Mouse (Mus musculus) limb, embryonic 14.5 days (tissue): ENCODE measurements around the gene Gm17545. TPM values are rescaled to one million over a fixed set of nuclear protein-coding genes. Genes with fewer than 3 reads are reported as not detected.

ENCODE experiments used
- ATAC-seq: fragments of 200-750 bp; cut with Nextera tagmentation; 2 replicates; pipeline ENCODE4 v1.8.0; 2017; ENCODE audit warnings: low read depth, moderate number of reproducible peaks, moderate TSS enrichment; ENCODE audit not compliant: low FRiP score
- DNase-seq: peaks from one replicate; pipeline ENCODE4 v3.0.0-alpha.2; 2015; ENCODE audit warnings: low spot score
- H3K27ac ChIP-seq: fragments of 300-500 bp; sonication (generic); replicated peaks from 2 replicates; pipeline ENCODE4 v1.5.1; 2014; ENCODE audit warnings: low read depth, mild to moderate bottlenecking, low read length, moderate library complexity, mixed read lengths
- H3K27me3 ChIP-seq: fragments of 300-500 bp; sonication (generic); 2 replicates; pipeline ENCODE4 v1.6.1; 2014; ENCODE audit warnings: low read length, mixed read lengths; ENCODE audit not compliant: control insufficient read depth, insufficient read depth
- H3K36me3 ChIP-seq: fragments of 300-500 bp; sonication (generic); 2 replicates; pipeline ENCODE4 v1.6.1; 2014; ENCODE audit warnings: mild to moderate bottlenecking, low read length, moderate library complexity, mixed read lengths; ENCODE audit not compliant: control insufficient read depth, insufficient read depth
- H3K4me1 ChIP-seq: fragments of 300-500 bp; sonication (generic); 2 replicates; pipeline ENCODE4 v1.6.1; 2014; ENCODE audit warnings: antibody characterized with exemption, low read length, mixed read lengths; ENCODE audit not compliant: control insufficient read depth, insufficient read depth
- H3K4me2 ChIP-seq: fragments of 300-500 bp; sonication (generic); replicated peaks from 2 replicates; pipeline ENCODE4 v1.6.1; 2014; ENCODE audit warnings: low read depth, mild to moderate bottlenecking, low read length, moderate library complexity; ENCODE audit not compliant: severe bottlenecking
- H3K4me3 ChIP-seq: fragments of 300-500 bp; sonication (generic); replicated peaks from 2 replicates; pipeline ENCODE4 v1.5.1; 2014; ENCODE audit warnings: low read length
- H3K9ac ChIP-seq: fragments of 300-500 bp; sonication (generic); 2 replicates; pipeline ENCODE4 v1.6.1; 2014; ENCODE audit warnings: mild to moderate bottlenecking, low read depth, low read length, moderate library complexity; ENCODE audit not compliant: severe bottlenecking
- H3K9me3 ChIP-seq: fragments of 300-500 bp; sonication (generic); 2 replicates; pipeline ENCODE4 v1.6.1; 2016; ENCODE audit warnings: low read length; ENCODE audit not compliant: control insufficient read depth
- POLR2A ChIP-seq: fragments of 200-500 bp; IDR thresholded peaks from 2 replicates; pipeline ENCODE4 v1.8.0; 2012; ENCODE audit warnings: inconsistent platforms, mild to moderate bottlenecking, moderate library complexity, borderline replicate concordance; ENCODE audit not compliant: insufficient read depth, insufficient read length; ENCODE audit errors: extremely low read depth
- WGBS: fragments of 180-500 bp; shearing (Covaris S2); extraction: QIAGEN DNeasy Blood & Tissue Kit; methylation state at CpG from one replicate; pipeline ENCODE4 v1.1.7; 2014; 5-methylcytosine and 5-hydroxymethylcytosine counted together
- polyA plus RNA-seq, 2 experiments: library from polyadenylated mRNA; depleted of rRNA in 1 of 2; stranded (reverse) in 1 of 2; unstranded in 1 of 2; fragments of >200 nt; fragmentation: Nextera tagmentation in 1 of 2; extraction: Ambion mirVana in 1 of 2; gene quantifications; 2 replicates each; pipeline versions ENCODE4 v1.2.1 to v1.2.3; 2012 to 2014

Gm17545 gene
- polyA plus RNA-seq, 2 experiments: not detected

DNA sequence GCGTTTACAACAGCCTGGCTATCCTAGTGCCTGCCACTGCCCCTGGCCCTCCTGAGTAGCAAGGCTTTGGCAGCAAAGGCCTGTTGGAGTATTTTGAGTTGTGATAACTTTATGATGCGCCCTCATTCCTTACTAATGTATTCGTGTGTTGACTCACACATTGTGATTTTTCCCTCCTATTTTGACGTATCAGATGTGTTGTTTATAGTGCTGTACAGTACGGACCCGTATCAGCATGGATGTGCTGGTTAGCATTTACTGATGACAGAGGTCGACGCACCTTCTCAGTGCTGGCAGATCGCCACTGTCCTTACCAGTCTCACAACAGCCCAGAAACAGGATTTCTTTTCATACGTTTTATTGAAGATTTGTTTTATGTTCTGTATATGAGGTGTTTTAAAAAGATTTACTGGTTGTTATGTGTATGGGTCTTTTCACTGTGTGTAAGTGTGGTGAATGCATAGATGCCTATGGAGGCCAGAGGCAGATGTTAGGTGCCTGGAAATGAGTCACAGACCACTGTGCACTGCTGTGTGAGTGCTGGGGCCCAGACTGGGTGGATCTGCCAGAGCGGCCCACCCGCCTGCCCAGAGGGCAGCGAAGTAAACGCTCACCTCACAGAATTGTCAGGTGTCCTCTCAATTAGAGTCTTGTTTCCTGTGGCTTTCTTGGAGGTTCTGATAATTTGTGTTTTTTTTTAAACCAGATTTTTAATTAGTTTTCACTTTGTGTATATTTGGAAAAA lies 25.3 kb upstream of the Gm17545 start:
- Histone ChIP-seq H3K27ac (no peak overlapping the region), H3K4me3 (no peak overlapping the region), H3K27me3 (no peaks in the 10 kb centered on the region), H3K9me3 (no peaks in the 10 kb centered on the region), H3K4me2 (no peak overlapping the region), H3K4me1 (peaks cover 17% of the 10 kb centered on the region), H3K36me3 (no peaks in the 10 kb centered on the region; the same call in 1 of the 2 replicates), H3K9ac (no peak overlapping the region)
- TF ChIP-seq POLR2A: no peak
- 42% methylated on average over 14 of the region's 14 CpGs for WGBS
- ATAC-seq (no peak), DNase-seq (peak; percentile 25)

DNA sequence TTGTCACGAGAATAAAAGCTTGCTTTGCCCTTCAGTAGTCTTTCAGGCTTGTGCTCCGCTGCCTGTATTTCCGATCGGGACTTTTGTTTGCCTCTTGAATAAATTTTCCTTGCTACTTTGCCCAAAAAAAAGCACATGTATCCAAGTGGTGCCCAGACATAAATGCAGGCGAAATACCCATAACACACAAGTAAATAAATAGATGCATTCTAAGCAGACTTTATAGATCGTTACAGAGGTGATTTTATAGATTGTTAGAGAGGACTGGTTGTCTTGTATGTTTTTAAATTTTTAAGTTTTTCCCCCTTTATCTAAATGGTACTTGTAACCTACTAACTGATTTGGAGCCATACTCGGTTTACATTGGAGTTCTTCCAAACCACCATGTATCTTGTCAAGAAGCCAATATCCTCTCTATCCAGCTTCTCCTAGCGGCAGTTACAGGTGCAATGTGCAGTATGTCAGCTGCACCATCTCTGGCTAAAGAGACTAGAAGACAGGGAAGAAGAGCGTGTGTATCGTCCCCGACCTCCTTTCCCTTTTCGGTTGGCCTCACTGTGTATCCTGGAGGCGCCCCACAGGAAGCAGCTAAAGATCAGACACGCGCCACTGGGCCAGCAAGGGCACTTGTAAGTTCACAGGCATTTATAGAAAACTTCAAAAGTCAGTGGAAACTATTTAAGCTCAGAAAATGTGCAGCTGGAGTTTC lies 24.4 kb upstream of the Gm17545 start:
- Histone ChIP-seq H3K4me2 (peak overlapping the region; percentile 16; the same call in 1 of the 2 replicates), H3K4me3 (no peak overlapping the region), H3K36me3 (no peaks in the 10 kb centered on the region; the same call in 1 of the 2 replicates), H3K27me3 (no peaks in the 10 kb centered on the region), H3K9me3 (no peaks in the 10 kb centered on the region), H3K27ac (no peak overlapping the region), H3K9ac (no peak overlapping the region), H3K4me1 (peaks cover 17% of the 10 kb centered on the region)
- TF ChIP-seq POLR2A: no peak
- 33% methylated on average over 15 of the region's 15 CpGs for WGBS
- ATAC-seq (no peak), DNase-seq (peak; percentile 48)

- H3K36me3 ChIP-seq: no peaks in the 10 kb centered on the region
- ATAC-seq (no peak), DNase-seq (no peak)
- WGBS: 21% methylated on average over 5 of the region's 5 CpGs
- peak overlapping the region; percentile 16; the same call in 1 of the 2 replicates for H3K4me2 ChIP-seq
- no peak overlapping the region for H3K9ac ChIP-seq
- no peak overlapping the region for H3K4me3 ChIP-seq
- TF ChIP-seq POLR2A: no peak
- no peaks in the 10 kb centered on the region for H3K27me3 ChIP-seq
- no peaks in the 10 kb centered on the region for H3K9me3 ChIP-seq
- H3K4me1 ChIP-seq: peaks cover 17% of the 10 kb centered on the region
- H3K27ac ChIP-seq: no peak overlapping the region
These were observed 23.7 kb upstream of the Gm17545 start for GRCm38 (mm10) chr9:22430315-22430840.

- no peaks in the 10 kb centered on the region for H3K27me3 ChIP-seq
- ATAC-seq (no peak), DNase-seq (no peak)
- H3K4me1 ChIP-seq: peaks cover 16% of the 10 kb centered on the region
- TF ChIP-seq POLR2A: no peak
- no peak overlapping the region for H3K27ac ChIP-seq
- no peak overlapping the region for H3K9ac ChIP-seq
- H3K4me3 ChIP-seq: no peak overlapping the region
- H3K4me2 ChIP-seq: no peak overlapping the region
- H3K36me3 ChIP-seq: no peaks in the 10 kb centered on the region
- 72% methylated on average over 2 of the region's 2 CpGs for WGBS
- H3K9me3 ChIP-seq: no peaks in the 10 kb centered on the region
These were observed 20.9 kb upstream of the Gm17545 start for GRCm38 (mm10) chr9:22433221-22433620.

DNA sequence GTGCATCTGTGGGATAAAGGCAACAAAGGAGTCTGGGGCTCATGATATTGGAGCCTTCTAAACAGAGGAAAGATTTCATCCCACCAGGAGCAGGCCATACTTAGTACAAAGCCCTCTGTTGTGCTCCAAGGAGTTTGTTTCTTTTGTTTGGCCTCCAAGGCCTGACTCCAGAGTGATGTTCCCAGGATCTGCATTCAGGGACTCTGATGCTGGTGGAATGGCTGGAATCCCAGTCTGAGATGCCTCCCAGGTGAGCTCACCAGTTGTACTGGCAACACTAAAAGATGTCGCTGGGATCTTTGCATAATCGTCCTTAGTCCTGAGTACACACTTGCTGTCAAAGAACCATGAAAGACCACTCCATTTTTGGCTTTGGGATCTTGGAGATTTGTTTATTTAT lies 20.0 kb upstream of the Gm17545 start:
- DNase-seq: no peak
- WGBS: 98% methylated on average over 2 of the region's 2 CpGs
- no peak for TF ChIP-seq POLR2A
- H3K36me3 ChIP-seq: no peaks in the 10 kb centered on the region
- ATAC-seq: no peak
- no peaks in the 10 kb centered on the region for H3K9me3 ChIP-seq
- peaks cover 8% of the 10 kb centered on the region for H3K4me1 ChIP-seq
- H3K9ac ChIP-seq: no peak overlapping the region
- H3K27ac ChIP-seq: no peak overlapping the region
- no peaks in the 10 kb centered on the region for H3K27me3 ChIP-seq
- no peak overlapping the region for H3K4me3 ChIP-seq
- H3K4me2 ChIP-seq: no peak overlapping the region
